Mouse (Mus musculus): ENCODE measurements at regions not wholly inside any gene's neighbourhood (a gene's known extent, or its start where the extent isn't known, plus 50 kb on each side); places are given as distances from the start of the nearest gene placed in this dataset.

GRCm38 (mm10) chr7:34541000-34541399, 115.5 kb downstream of the Kctd15 start:
- Histone ChIP-seq H3K4me1 (ENCODE audit: insufficient read depth) (no peaks in the 10 kb centered on the region), H3K9ac (no peak overlapping the region), H3K4me2 (ENCODE audit: low read depth) (no peak overlapping the region), H3K4me3 (ENCODE audit: low read depth, low read length) (no peak overlapping the region), H3K36me3 (ENCODE audit: insufficient read depth) (no peaks in the 10 kb centered on the region), H3K9me3 (ENCODE audit: low read length) (no peaks in the 10 kb centered on the region), H3K27ac (ENCODE audit: low read depth, low read length) (no peak overlapping the region), H3K27me3 (ENCODE audit: insufficient read depth, low read length) (no peaks in the 10 kb centered on the region)
- TF ChIP-seq CTCF (IDR thresholded peaks at IDR 0.05; ENCODE audit: low read depth) = no peak
- 75% methylated on average over 4 of the region's 4 CpGs for WGBS
- ATAC-seq = no peak
- no peak for DNase-seq

GRCm38 (mm10) chr7:34539856-34540255, 116.7 kb downstream of the Kctd15 start:
- Histone ChIP-seq H3K4me1 (ENCODE audit: insufficient read depth) (no peaks in the 10 kb centered on the region), H3K4me3 (ENCODE audit: low read depth, low read length) (no peak overlapping the region), H3K27me3 (ENCODE audit: insufficient read depth, low read length) (no peaks in the 10 kb centered on the region), H3K9me3 (ENCODE audit: low read length) (no peaks in the 10 kb centered on the region), H3K27ac (ENCODE audit: low read depth, low read length) (no peak overlapping the region), H3K4me2 (ENCODE audit: low read depth) (no peak overlapping the region), H3K9ac (no peak overlapping the region), H3K36me3 (ENCODE audit: insufficient read depth) (no peaks in the 10 kb centered on the region)
- ATAC-seq (no peak), DNase-seq (no peak)
- WGBS = 97% methylated on average over 2 of the region's 2 CpGs
- TF ChIP-seq CTCF (IDR thresholded peaks at IDR 0.05; ENCODE audit: low read depth) = no peak

- 31% methylated on average over 20 of the region's 20 CpGs for WGBS
- Histone ChIP-seq H3K4me2 (ENCODE audit: low read depth) (no peak overlapping the region), H3K36me3 (ENCODE audit: insufficient read depth) (no peaks in the 10 kb centered on the region), H3K9ac (no peak overlapping the region), H3K27me3 (ENCODE audit: insufficient read depth, low read length) (no peaks in the 10 kb centered on the region), H3K9me3 (ENCODE audit: low read length) (no peaks in the 10 kb centered on the region), H3K27ac (ENCODE audit: low read depth, low read length) (no peak overlapping the region), H3K4me3 (ENCODE audit: low read depth, low read length) (no peak overlapping the region), H3K4me1 (ENCODE audit: insufficient read depth) (no peaks in the 10 kb centered on the region)
- DNase-seq (peak; percentile 10), ATAC-seq (no peak)
- TF ChIP-seq CTCF (IDR thresholded peaks at IDR 0.05; ENCODE audit: low read depth) = no peak
Measured at GRCm38 (mm10) chr7:34538310-34539055, 118.0 kb downstream of the Kctd15 start.

- no peak overlapping the region for H3K4me2 ChIP-seq (ENCODE audit: low read depth)
- H3K4me1 ChIP-seq (ENCODE audit: insufficient read depth) = no peaks in the 10 kb centered on the region
- 85% methylated on average over 9 of the region's 9 CpGs for WGBS
- H3K27me3 ChIP-seq (ENCODE audit: insufficient read depth, low read length) = no peaks in the 10 kb centered on the region
- H3K9me3 ChIP-seq (ENCODE audit: low read length) = no peaks in the 10 kb centered on the region
- no peaks in the 10 kb centered on the region for H3K36me3 ChIP-seq (ENCODE audit: insufficient read depth)
- H3K4me3 ChIP-seq (ENCODE audit: low read depth, low read length) = no peak overlapping the region
- TF ChIP-seq CTCF (IDR thresholded peaks at IDR 0.05; ENCODE audit: low read depth) = no peak
- no peak overlapping the region for H3K27ac ChIP-seq (ENCODE audit: low read depth, low read length)
- ATAC-seq (no peak), DNase-seq (no peak)
- no peak overlapping the region for H3K9ac ChIP-seq
Measured at GRCm38 (mm10) chr7:34537122-34537521, 119.4 kb downstream of the Kctd15 start.

- H3K27ac ChIP-seq (ENCODE audit: low read depth, low read length) = no peak overlapping the region
- no peaks in the 10 kb centered on the region for H3K9me3 ChIP-seq (ENCODE audit: low read length)
- H3K4me1 ChIP-seq (ENCODE audit: insufficient read depth) = no peaks in the 10 kb centered on the region
- 72% methylated on average over 5 of the region's 5 CpGs for WGBS
- no peak for TF ChIP-seq CTCF (IDR thresholded peaks at IDR 0.05; ENCODE audit: low read depth)
- H3K27me3 ChIP-seq (ENCODE audit: insufficient read depth, low read length) = no peaks in the 10 kb centered on the region
- H3K9ac ChIP-seq = no peak overlapping the region
- no peaks in the 10 kb centered on the region for H3K36me3 ChIP-seq (ENCODE audit: insufficient read depth)
- ATAC-seq (no peak), DNase-seq (no peak)
- no peak overlapping the region for H3K4me3 ChIP-seq (ENCODE audit: low read depth, low read length)
- no peak overlapping the region for H3K4me2 ChIP-seq (ENCODE audit: low read depth)
Measured at GRCm38 (mm10) chr7:34534241-34534640, 122.3 kb downstream of the Kctd15 start.

GRCm38 (mm10) chr7:34531639-34532038, 124.9 kb downstream of the Kctd15 start:
- DNase-seq = no peak
- ATAC-seq = no peak
- WGBS = 85% methylated on average over 3 of the region's 3 CpGs
- H3K9me3 ChIP-seq (ENCODE audit: low read length) = no peaks in the 10 kb centered on the region
- H3K36me3 ChIP-seq (ENCODE audit: insufficient read depth) = no peaks in the 10 kb centered on the region
- no peak overlapping the region for H3K4me3 ChIP-seq (ENCODE audit: low read depth, low read length)
- no peaks in the 10 kb centered on the region for H3K27me3 ChIP-seq (ENCODE audit: insufficient read depth, low read length)
- H3K4me2 ChIP-seq (ENCODE audit: low read depth) = no peak overlapping the region
- H3K4me1 ChIP-seq (ENCODE audit: insufficient read depth) = no peaks in the 10 kb centered on the region
- no peak for TF ChIP-seq CTCF (IDR thresholded peaks at IDR 0.05; ENCODE audit: low read depth)
- no peak overlapping the region for H3K27ac ChIP-seq (ENCODE audit: low read depth, low read length)
- H3K9ac ChIP-seq = no peak overlapping the region

GRCm38 (mm10) chr7:34507858-34508257, 114.7 kb upstream of the Lsm14a start:
- Histone ChIP-seq H3K9ac (no peak overlapping the region), H3K36me3 (ENCODE audit: insufficient read depth) (no peaks in the 10 kb centered on the region), H3K27me3 (ENCODE audit: insufficient read depth, low read length) (no peaks in the 10 kb centered on the region), H3K9me3 (ENCODE audit: low read length) (no peaks in the 10 kb centered on the region), H3K4me3 (ENCODE audit: low read depth, low read length) (no peak overlapping the region), H3K4me2 (ENCODE audit: low read depth) (no peak overlapping the region), H3K27ac (ENCODE audit: low read depth, low read length) (no peak overlapping the region), H3K4me1 (ENCODE audit: insufficient read depth) (no peaks in the 10 kb centered on the region)
- no peak for ATAC-seq
- WGBS = 79% methylated on average over 2 of the region's 2 CpGs
- 0 out of 2 replicates have a peak, but pooled peaks have one; percentile 3 for TF ChIP-seq CTCF (IDR thresholded peaks at IDR 0.05; ENCODE audit: low read depth)
- no peak for DNase-seq
